Mouse (Mus musculus): ENCODE results near the gene Skor1.

DNA sequence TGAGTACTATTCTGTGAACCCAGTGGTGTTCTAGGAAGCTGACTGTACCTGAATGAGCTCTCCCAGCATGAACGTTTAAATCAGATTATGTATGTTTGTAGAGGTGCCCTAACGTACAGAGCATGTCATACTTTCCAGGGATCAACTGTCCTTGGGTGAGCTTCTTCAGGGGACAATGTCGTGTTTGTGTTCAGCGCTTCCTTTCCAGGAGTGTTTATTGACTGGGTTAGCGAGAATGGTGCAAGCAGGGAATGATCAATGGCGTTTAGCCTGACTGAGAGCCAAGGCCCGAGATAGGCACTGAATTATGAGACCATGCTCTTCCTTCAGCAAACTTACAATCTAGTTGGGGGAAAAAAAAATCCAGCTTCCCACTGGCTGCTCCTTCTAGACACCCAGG is 35.1 kb upstream of the Skor1 start:
- TF ChIP-seq ZNF384 (IDR thresholded peaks at IDR 0.05; ENCODE audit: low read depth, low read length) (no peak), MAFK (IDR thresholded peaks at IDR 0.05; ENCODE audit: insufficient read depth, low read depth, low read length) (no peak), CHD2 (IDR thresholded peaks at IDR 0.05; ENCODE audit: low read depth, low read length) (no peak), HCFC1 (IDR thresholded peaks at IDR 0.05; ENCODE audit: borderline replicate concordance, insufficient read depth, low read length) (no peak)
